Mouse (Mus musculus): ENCODE measurements around the gene Ddah1. TPM values are rescaled to one million over a fixed set of nuclear protein-coding genes. Genes with fewer than 3 reads are reported as not detected.
"Not testable (repeated sequence)": the region's sequence is repeated elsewhere in the genome, so short reads cannot be mapped to it uniquely, and the experiment has no call there.

The Ddah1 gene
- polyA plus RNA-seq, 1 experiment: 81.7 TPM

DNA sequence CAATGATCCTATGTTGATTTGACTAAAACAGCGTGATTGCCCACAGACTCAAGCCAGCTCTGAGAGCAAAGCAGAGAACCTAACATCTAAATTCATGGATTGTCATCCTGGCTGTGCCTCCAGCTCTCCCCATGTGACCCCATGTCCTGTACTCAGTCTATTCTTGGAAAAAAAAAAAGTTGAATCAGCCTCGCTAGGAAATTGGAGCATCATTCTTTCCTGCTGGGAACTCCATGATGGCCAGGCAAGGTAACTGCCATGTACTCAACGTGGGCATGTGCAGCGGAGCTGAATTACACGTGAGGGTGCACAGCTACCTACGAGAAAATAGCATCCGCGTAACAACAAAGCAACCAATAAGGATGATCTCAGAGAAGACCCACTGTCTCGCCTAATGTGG, 114.2 kb downstream of the Ddah1 start:
- DNase-seq (ENCODE audit: low read depth): no peak
- no peak for TF ChIP-seq POLR2A (IDR thresholded peaks at IDR 0.05; ENCODE audit: borderline replicate concordance, extremely low read depth, insufficient read depth, insufficient read length, poor library complexity, severe bottlenecking)
- no peak for TF ChIP-seq CTCF (IDR thresholded peaks at IDR 0.05; ENCODE audit: borderline replicate concordance, extremely low read depth, insufficient read depth, insufficient read length)

DNA sequence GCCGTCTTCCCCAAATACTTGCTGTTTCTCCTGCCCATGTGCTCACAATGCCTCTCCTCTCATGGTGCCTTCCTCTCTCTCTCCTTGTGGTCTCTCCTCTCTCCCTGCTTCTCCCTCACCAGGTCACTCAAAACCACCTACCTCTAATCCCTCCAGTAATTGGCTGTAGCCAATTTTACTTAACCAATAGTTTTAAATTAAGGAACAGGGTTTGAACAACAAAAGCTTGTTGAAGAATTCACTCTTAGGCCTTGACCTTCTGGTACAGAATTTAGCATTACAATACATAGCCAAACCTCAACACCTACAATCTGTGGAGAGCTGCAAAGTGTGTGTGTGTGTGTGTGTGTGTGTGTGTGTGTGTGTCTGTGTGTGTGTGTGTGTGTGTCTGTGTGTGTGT, 114.8 kb downstream of the Ddah1 start:
- DNase-seq (ENCODE audit: low read depth): no peak

DNA sequence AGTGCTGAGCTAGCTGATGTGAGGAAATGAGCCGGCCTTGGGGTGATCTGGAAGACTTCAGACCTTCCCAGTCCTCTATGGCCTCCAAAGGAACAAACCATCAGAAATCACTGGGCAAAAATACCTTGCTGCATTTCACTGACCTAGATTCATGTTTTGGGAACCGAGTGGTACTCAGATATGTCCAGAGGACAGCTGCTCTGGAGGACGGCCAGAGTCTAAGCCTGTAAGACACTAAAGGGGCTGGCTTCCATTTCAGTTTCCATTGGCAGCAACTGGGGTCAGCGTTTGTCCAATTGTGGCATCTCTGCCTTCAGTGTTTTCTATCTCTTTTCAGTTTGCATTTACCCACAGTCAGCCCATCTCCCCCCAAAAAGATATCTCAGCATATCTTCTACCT, 115.7 kb downstream of the Ddah1 start:
- no peak for TF ChIP-seq CTCF (IDR thresholded peaks at IDR 0.05; ENCODE audit: borderline replicate concordance, extremely low read depth, insufficient read depth, insufficient read length)
- no peak for TF ChIP-seq POLR2A (IDR thresholded peaks at IDR 0.05; ENCODE audit: borderline replicate concordance, extremely low read depth, insufficient read depth, insufficient read length, poor library complexity, severe bottlenecking)
- DNase-seq (ENCODE audit: low read depth): no peak

More for the DNA sequence above, 114.8 kb downstream of the Ddah1 start:
- TF ChIP-seq POLR2A (IDR thresholded peaks at IDR 0.05; ENCODE audit: borderline replicate concordance, extremely low read depth, insufficient read depth, insufficient read length, poor library complexity, severe bottlenecking) (no peak), CTCF (IDR thresholded peaks at IDR 0.05; ENCODE audit: borderline replicate concordance, extremely low read depth, insufficient read depth, insufficient read length) (no peak)

DNA sequence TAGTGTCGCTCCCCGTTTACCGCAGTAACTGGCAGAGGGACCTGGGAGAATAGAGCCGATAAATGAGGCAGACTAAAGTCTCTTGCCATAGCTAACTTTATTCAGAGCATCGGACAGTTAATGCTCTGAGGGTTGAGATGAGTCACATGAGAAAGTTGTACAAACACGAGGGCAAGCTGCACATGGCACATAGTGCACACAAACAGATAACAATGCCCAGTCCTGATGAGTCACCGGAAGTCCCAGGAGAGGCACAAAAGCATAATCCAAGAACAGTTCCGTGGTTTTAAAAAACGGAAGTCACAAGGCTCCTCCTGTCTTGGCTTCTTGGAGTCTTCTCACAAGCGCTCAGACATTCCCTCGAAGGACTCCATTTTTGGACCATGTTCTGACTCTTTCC, 117.6 kb downstream of the Ddah1 start:
- TF ChIP-seq POLR2A (IDR thresholded peaks at IDR 0.05; ENCODE audit: borderline replicate concordance, extremely low read depth, insufficient read depth, insufficient read length, poor library complexity, severe bottlenecking) (no peak), CTCF (IDR thresholded peaks at IDR 0.05; ENCODE audit: borderline replicate concordance, extremely low read depth, insufficient read depth, insufficient read length) (no peak)
- DNase-seq (ENCODE audit: low read depth): no peak

DNA sequence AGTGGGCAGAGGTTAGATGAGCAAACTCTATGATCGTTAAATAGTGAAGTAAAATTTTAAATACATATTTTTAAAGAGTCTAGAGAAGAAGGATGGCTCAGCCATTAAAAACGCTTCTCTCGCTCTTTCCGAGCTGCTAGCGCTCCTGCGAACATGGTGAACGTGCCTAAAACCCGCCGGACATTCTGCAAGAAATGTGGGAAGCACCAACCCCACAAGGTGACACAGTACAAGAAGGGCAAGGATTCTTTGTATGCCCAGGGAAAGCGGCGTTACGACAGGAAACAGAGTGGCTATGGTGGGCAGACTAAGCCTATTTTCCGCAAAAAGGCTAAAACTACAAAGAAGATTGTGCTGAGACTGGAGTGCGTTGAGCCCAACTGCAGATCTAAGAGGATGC, 120.4 kb downstream of the Ddah1 start:
- DNase-seq (ENCODE audit: low read depth): not testable (repeated sequence)

DNA sequence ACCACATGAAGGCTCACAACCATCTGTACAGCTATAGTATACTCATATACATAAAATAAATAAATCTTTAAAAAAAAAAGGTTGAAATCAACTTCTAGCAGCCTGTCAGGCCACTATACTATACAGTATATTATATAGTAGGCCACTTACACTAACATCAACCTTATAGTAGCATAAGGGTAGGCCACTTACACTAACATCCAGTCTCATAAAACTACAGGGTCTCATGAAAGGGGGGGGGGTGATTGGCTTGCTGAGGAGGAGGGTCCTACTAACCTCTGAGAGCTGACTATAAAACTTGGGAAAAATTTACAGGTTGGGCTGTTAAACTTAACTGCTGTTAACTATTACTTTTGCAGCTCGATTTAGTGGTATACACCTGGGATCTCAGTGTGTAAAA, 121.9 kb downstream of the Ddah1 start:
- no peak for DNase-seq (ENCODE audit: low read depth)
- no peak for TF ChIP-seq POLR2A (IDR thresholded peaks at IDR 0.05; ENCODE audit: borderline replicate concordance, extremely low read depth, insufficient read depth, insufficient read length, poor library complexity, severe bottlenecking)
- no peak for TF ChIP-seq CTCF (IDR thresholded peaks at IDR 0.05; ENCODE audit: borderline replicate concordance, extremely low read depth, insufficient read depth, insufficient read length)

DNA sequence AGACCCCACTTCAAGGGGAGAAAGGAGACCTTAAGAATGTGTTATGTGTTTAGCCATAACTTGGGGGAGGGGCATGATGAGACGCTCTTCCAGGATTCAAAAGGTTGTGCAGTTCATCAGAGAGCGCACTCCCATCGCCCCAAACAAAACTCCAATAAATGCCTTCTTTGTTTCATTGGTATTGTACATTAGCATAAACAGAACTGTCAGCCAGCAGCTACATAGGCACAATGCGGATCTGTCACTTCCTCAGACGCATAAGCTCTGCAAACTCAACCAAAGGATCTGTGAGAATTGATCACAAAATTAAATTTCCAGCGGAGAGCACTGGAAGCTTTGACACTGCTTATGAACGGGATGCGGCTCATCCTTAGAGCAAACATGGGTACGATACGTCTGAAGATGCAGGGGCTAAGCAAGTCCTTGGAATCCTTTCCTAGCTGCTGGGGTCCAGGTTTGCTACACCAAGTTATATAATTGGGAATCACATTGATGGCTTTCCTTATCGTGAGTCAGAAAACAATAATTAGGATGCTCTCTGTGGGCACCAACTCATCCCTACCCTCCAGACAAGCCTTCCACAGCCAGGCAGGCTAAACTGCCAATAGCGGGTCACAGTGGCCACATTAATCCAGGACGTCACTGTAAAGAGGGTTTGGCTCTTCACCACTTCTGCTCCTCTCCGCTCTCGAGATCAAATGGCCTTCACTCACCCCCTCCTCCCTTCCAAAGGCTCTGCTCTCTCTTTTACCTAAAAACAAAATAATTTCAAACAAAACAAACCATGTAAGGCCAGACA, 123.8 kb downstream of the Ddah1 start:
- TF ChIP-seq POLR2A (IDR thresholded peaks at IDR 0.05; ENCODE audit: borderline replicate concordance, extremely low read depth, insufficient read depth, insufficient read length, poor library complexity, severe bottlenecking) (no peak), CTCF (IDR thresholded peaks at IDR 0.05; ENCODE audit: borderline replicate concordance, extremely low read depth, insufficient read depth, insufficient read length) (no peak)
- peak; percentile 61 for DNase-seq (ENCODE audit: low read depth)

DNA sequence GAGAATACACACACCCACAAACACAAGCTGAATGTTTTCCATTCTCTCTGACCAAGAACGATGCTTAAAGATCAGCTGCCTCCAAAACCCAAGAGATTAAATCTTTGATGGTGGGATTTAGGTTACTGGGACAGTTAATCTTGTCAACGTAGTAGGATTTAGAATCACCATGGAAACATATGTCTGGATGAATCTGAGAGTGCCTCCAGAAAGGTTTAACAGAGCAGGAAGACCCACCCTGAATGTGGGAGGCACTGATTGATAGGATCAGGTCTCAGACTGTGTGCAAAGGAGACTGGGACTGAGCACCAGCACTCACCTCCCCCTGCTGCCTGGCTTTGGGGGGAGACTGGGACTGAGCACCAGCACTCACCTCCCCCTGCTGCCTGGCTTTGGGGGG, 124.8 kb downstream of the Ddah1 start:
- TF ChIP-seq CTCF (IDR thresholded peaks at IDR 0.05; ENCODE audit: borderline replicate concordance, extremely low read depth, insufficient read depth, insufficient read length) (no peak), POLR2A (IDR thresholded peaks at IDR 0.05; ENCODE audit: borderline replicate concordance, extremely low read depth, insufficient read depth, insufficient read length, poor library complexity, severe bottlenecking) (no peak)
- DNase-seq (ENCODE audit: low read depth): peak; percentile 46

DNA sequence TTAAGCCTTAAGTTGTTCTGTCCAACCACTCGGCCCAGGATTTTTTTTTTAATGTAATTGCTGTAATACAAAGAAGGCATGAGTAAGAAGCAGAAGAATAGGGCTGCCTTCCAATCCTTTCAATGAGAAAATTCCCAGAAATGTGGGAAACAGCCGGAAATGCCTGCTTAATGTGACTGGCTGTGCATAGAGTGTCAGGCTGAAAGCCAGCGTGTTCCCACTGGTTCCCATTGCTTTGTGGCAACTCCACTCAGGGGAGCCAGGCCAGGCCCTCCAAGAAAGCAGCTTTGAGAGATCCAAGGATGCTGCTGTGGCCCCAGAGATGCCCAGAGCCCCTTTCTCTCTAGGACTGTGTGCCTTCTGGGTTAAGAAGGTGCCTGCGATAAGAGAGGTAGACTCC, 126.9 kb downstream of the Ddah1 start:
- DNase-seq (ENCODE audit: low read depth): peak; percentile 94
- no peak for TF ChIP-seq CTCF (IDR thresholded peaks at IDR 0.05; ENCODE audit: borderline replicate concordance, extremely low read depth, insufficient read depth, insufficient read length)
- TF ChIP-seq POLR2A (IDR thresholded peaks at IDR 0.05; ENCODE audit: borderline replicate concordance, extremely low read depth, insufficient read depth, insufficient read length, poor library complexity, severe bottlenecking): no peak

DNA sequence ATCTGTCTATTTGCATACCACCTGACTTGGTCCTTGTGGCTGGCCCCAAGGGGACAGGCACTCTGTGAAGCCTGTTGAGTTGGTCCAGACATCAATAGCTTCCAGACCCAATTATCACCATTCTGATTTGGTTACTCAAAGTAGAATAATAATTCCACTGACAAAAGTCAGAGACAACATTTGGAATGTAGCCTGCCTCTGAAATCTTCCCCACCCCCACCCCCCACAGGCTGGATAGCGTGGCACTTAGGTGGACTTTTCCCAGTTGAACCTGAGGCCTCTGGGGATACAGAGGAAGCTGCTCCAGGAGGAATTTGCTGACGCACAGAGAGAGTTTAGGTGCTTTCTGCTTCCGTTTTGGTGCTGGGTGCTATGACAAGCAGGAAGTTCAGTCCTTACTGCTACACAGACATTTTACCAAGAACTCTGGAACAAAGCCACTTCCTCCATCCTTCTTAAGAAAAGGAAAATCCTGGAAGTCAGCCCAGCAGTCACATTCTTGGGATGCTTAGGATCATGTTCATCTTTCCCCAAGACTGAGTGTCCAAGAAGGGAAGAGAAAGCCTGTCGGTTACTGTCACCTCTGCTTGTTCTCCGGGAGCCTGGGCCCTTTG, 127.5 kb downstream of the Ddah1 start:
- no peak for TF ChIP-seq CTCF (IDR thresholded peaks at IDR 0.05; ENCODE audit: borderline replicate concordance, extremely low read depth, insufficient read depth, insufficient read length)
- TF ChIP-seq POLR2A (IDR thresholded peaks at IDR 0.05; ENCODE audit: borderline replicate concordance, extremely low read depth, insufficient read depth, insufficient read length, poor library complexity, severe bottlenecking): no peak
- DNase-seq (ENCODE audit: low read depth): peak; percentile 66

DNA sequence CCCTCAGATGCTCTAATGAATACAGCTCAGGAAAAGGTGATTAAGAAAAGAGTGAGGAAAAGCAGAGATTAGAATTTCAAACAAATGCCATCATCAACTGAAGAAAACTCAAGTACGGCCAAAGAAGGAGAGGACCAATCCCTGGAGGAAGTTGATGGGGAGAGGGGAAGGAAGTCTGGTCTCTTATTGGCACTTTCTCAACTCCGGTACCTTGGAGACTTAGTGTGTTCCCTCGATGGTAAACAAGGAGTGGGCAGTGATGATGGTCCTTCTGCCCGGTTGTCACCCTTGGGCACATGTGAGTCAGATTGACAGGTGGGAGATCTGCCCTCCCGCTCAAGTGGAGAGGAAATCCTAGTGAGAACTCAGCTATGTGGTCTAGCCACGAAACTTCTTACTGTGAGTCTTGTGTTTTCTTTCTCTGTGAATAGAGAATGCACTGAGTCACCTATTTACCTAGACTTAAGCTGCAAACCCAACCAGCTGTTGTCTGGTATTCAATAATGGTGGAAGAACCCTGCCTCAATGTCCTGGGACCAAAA, 129.0 kb downstream of the Ddah1 start:
- no peak for DNase-seq (ENCODE audit: low read depth)
- no peak for TF ChIP-seq POLR2A (IDR thresholded peaks at IDR 0.05; ENCODE audit: borderline replicate concordance, extremely low read depth, insufficient read depth, insufficient read length, poor library complexity, severe bottlenecking)
- TF ChIP-seq CTCF (IDR thresholded peaks at IDR 0.05; ENCODE audit: borderline replicate concordance, extremely low read depth, insufficient read depth, insufficient read length): no peak

Measured in brain, embryonic 14.5 days (tissue).